Mouse (Mus musculus) E14TG2a.4 (cell line): ENCODE measurements around the gene Iffo2.

Experiments
- H3K27me3 ChIP-seq: 2 replicates; pipeline ENCODE4 v1.6.1; 2014; ENCODE audit warnings: low read length, control low read depth; ENCODE audit not compliant: insufficient read depth
- H3K36me3 ChIP-seq: 2 replicates; pipeline ENCODE4 v1.6.1; 2014; ENCODE audit warnings: low read length, control low read depth; ENCODE audit not compliant: insufficient read depth
- H3K4me1 ChIP-seq: replicated peaks from 2 replicates; pipeline ENCODE4 v1.6.1; 2014; ENCODE audit warnings: low read depth, low read length, control low read depth
- H3K4me3 ChIP-seq: replicated peaks from 2 replicates; pipeline ENCODE4 v1.5.1; 2014; ENCODE audit warnings: mild to moderate bottlenecking, low read length
- H3K9me3 ChIP-seq: 2 replicates; pipeline ENCODE4 v1.6.1; 2014; ENCODE audit warnings: low read length, control low read depth
- CTCF ChIP-seq: conservative IDR thresholded peaks from 2 replicates; pipeline ENCODE4 v1.5.1; 2014; ENCODE audit warnings: low read length
- NANOG ChIP-seq: IDR thresholded peaks from 2 replicates; pipeline ENCODE4 v1.6.1; 2014; ENCODE audit warnings: borderline replicate concordance, low read length, mixed read lengths
- POU5F1 ChIP-seq: IDR thresholded peaks from 2 replicates; pipeline ENCODE4 v1.6.1; 2014; ENCODE audit warnings: low read length, borderline replicate concordance

The Iffo2 gene

GRCm38 (mm10) chr4:139624706-139625105 lies 94.4 kb downstream of the Iffo2 start:
- peaks cover 22% of the 10 kb centered on the region for H3K36me3 ChIP-seq
- TF ChIP-seq NANOG (no peak), POU5F1 (no peak), CTCF (no peak)
- peaks cover 77% of the 10 kb centered on the region for H3K4me1 ChIP-seq
- H3K9me3 ChIP-seq: no peaks in the 10 kb centered on the region
- H3K27me3 ChIP-seq: no peaks in the 10 kb centered on the region
- peak overlapping the region; percentile 95 for H3K4me3 ChIP-seq

DNA sequence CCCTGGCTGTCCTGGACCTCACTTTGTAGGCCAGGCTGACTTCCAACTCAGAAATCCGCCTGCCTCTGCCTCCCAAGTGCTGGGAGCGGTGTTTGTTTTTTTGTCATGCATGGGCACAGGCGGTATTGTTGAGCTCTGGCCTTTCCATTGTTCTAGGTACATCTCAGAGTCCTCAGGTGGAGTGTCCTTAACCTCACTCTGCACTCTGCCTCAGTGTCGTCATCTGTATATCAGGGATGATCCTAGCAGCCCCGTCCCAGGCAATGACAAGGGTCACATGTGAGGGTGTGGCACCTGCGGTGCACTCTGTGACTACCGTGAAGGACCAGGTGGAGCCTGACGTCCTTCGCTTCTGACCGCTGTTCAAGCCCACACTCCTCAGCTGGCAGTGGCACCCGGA lies 97.0 kb downstream of the Iffo2 start:
- Histone ChIP-seq H3K4me3 (0 out of 2 replicates have a peak overlapping the region, but pooled peaks have one; percentile 23), H3K4me1 (peaks cover 79% of the 10 kb centered on the region), H3K9me3 (no peaks in the 10 kb centered on the region), H3K36me3 (peaks cover 22% of the 10 kb centered on the region), H3K27me3 (no peaks in the 10 kb centered on the region)
- TF ChIP-seq POU5F1 (peak; percentile 41; the same call in 1 of the 2 replicates), NANOG (no peak)

DNA sequence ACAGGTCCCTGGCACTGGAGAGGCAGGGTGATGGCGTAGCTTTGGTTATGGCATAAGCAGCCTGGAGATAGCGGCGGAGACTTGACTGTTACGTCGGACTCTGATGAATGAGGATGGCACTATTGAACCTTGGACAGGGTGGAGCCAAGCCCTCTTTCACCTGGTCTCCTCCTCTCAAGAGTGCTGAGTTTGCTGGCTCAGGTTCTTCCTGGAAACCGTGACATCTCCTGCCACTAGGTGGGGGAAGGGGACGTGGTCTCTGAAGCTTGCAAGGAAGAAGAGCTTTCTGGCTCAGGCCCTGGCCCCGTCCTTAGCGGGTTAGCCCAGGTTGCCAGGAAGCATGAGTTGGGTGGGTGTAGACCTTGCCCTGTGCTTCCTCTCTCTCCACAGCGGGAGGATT lies 99.8 kb downstream of the Iffo2 start:
- Histone ChIP-seq H3K9me3 (no peaks in the 10 kb centered on the region), H3K4me3 (0 out of 2 replicates have a peak overlapping the region, but pooled peaks have one; percentile 26), H3K4me1 (peaks cover 63% of the 10 kb centered on the region), H3K27me3 (no peaks in the 10 kb centered on the region), H3K36me3 (peaks cover 42% of the 10 kb centered on the region)
- TF ChIP-seq NANOG: no peak
- peak; percentile 13; the same call in 1 of the 2 replicates for TF ChIP-seq CTCF

DNA sequence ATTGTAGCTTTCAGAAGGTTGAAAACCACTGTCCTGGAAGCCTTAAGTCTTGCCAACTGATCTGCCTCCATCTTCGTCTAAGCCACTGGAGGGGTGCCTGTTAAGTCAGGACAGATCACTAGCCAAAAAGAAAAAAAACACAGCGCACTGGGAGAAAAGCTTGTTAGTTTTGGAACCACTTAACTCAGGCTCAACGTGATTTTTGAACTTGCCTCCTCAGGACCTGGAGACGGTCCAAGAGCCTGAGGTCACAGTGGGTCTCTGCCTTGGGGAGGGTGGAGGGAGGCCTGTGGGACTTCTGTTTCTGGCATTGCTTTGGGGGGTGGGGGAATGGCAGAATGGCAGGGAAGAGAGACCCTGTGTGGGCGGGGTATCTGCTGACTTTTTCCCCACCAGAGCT lies 100.8 kb downstream of the Iffo2 start:
- TF ChIP-seq NANOG (no peak), POU5F1 (no peak), CTCF (no peak)

DNA sequence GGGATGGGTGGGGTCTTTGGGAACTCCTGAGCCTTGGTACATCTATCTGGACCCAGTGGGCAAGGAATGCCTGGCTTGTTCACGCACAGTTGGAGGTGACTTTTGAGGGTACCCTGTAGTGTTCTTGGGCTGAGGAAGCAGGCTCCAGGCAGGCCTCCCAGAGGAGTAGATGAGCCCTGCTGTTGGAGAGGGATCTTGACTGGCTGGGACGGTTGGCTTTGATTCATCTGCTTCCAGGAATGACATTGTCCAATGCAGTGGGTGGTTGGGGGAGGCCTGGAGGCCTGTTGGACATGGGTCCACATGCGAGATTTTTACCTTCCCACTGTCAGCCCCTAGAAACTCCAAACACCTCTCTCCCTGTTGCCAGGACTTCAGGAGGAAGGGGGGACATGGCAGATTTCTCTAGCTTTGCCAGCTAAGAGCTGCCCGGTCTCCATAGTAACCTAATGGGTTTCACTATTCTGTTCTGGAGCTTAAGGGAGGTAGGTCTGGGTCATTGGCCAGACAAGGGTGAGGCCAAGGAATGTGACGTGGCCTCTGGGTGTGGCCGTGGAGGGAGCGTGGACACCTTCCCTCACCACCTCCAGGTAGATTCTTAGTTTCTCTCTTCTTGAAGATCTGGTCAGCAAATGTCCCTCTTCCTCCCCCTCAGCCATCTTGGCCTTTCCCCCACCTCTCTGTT lies 101.4 kb downstream of the Iffo2 start:
- Histone ChIP-seq H3K4me1 (peaks cover 55% of the 10 kb centered on the region), H3K27me3 (no peaks in the 10 kb centered on the region), H3K9me3 (no peaks in the 10 kb centered on the region), H3K4me3 (no peak overlapping the region), H3K36me3 (peaks cover 46% of the 10 kb centered on the region)
- TF ChIP-seq NANOG (no peak), POU5F1 (no peak), CTCF (no peak)

More for the DNA sequence above, 100.8 kb downstream of the Iffo2 start:
- Histone ChIP-seq H3K9me3 (no peaks in the 10 kb centered on the region), H3K4me3 (no peak overlapping the region), H3K36me3 (peaks cover 42% of the 10 kb centered on the region), H3K27me3 (no peaks in the 10 kb centered on the region), H3K4me1 (peaks cover 57% of the 10 kb centered on the region)

DNA sequence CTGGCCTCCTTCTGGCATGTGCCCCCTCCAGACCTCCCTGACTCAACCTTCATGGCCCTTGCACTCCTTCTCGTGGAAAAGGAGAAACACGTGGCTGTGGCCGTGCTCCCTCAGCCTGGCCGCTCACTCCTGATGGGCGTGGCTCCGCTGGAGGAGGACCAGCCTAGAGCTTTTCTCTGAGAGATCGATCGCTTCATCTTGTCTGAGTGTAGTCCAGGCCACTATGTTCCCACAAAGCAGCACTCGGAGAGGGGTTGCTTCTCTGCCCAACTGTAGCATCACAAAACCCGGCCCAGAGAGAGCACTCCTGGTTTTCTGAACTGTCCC lies 101.9 kb downstream of the Iffo2 start:
- H3K9me3 ChIP-seq: no peaks in the 10 kb centered on the region

DNA sequence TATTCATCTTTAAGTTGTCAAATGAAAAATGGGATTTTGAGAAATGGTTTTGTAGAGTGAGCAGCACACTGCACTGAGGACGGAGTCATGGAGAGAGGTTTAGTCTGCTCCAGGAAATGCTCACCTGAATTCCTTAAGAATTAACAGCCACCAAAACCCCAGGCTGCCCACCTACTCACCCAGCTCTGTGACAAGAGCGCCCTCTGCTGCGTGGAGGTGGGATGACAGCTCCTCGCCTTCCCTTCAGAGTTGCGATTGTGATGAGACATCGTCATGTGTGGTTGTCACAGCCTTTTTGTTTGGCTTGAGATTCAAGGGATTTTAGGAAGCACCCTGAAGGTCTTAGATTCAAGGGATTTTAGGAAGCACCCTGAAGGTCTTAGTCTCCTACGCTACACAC lies 106.0 kb downstream of the Iffo2 start:
- Histone ChIP-seq H3K27me3 (peaks cover 7% of the 10 kb centered on the region; the same call in 1 of the 2 replicates), H3K9me3 (no peaks in the 10 kb centered on the region), H3K4me1 (peaks cover 55% of the 10 kb centered on the region), H3K36me3 (peaks cover 57% of the 10 kb centered on the region), H3K4me3 (no peak overlapping the region)
- TF ChIP-seq NANOG (no peak), CTCF (peak; percentile 97), POU5F1 (no peak)

More for the DNA sequence above, 101.9 kb downstream of the Iffo2 start:
- no peak for TF ChIP-seq CTCF
- no peak for TF ChIP-seq POU5F1
- no peak for TF ChIP-seq NANOG
- peaks cover 51% of the 10 kb centered on the region for H3K36me3 ChIP-seq
- no peaks in the 10 kb centered on the region for H3K27me3 ChIP-seq
- H3K4me3 ChIP-seq: no peak overlapping the region
- H3K4me1 ChIP-seq: peaks cover 54% of the 10 kb centered on the region

- Histone ChIP-seq H3K27me3 (peaks cover 16% of the 10 kb centered on the region), H3K9me3 (no peaks in the 10 kb centered on the region), H3K4me3 (no peak overlapping the region), H3K36me3 (peaks cover 64% of the 10 kb centered on the region), H3K4me1 (peaks cover 58% of the 10 kb centered on the region)
- TF ChIP-seq NANOG (no peak), CTCF (no peak), POU5F1 (no peak)
Measured at GRCm38 (mm10) chr4:139637847-139638246, 107.5 kb downstream of the Iffo2 start.

- peaks cover 65% of the 10 kb centered on the region for H3K36me3 ChIP-seq
- TF ChIP-seq CTCF (no peak), POU5F1 (no peak), NANOG (no peak)
- H3K9me3 ChIP-seq: no peaks in the 10 kb centered on the region
- H3K27me3 ChIP-seq: peaks cover 17% of the 10 kb centered on the region
- no peak overlapping the region for H3K4me3 ChIP-seq
- peaks cover 59% of the 10 kb centered on the region for H3K4me1 ChIP-seq
Measured at GRCm38 (mm10) chr4:139638356-139638755, 108.0 kb downstream of the Iffo2 start.
